Mouse (Mus musculus) liver, adult 2 months (tissue): ENCODE data around the gene Gm21972. TPM values are rescaled to one million over a fixed set of nuclear protein-coding genes. Genes with fewer than 3 reads are reported as not detected.

Experiments used
- DNase-seq: peaks from one replicate; pipeline ENCODE4 v3.0.0-alpha.2; 2011; ENCODE audit warnings: low read depth, low spot score; ENCODE audit errors: extremely low read depth
- H3K27ac ChIP-seq: fragments of 200-500 bp; replicated peaks from 2 replicates; pipeline ENCODE4 v1.5.1; 2012; ENCODE audit warnings: low read depth, mild to moderate bottlenecking, control low read depth, inconsistent platforms, low read length; ENCODE audit not compliant: insufficient read depth
- H3K27me3 ChIP-seq: fragments of 200-500 bp; 2 replicates; pipeline ENCODE4 v1.6.1; 2012; ENCODE audit warnings: mild to moderate bottlenecking, moderate library complexity, low read length, inconsistent platforms; ENCODE audit not compliant: control insufficient read depth, insufficient read depth
- H3K36me3 ChIP-seq: fragments of 200-500 bp; 2 replicates; pipeline ENCODE4 v1.6.1; 2012; ENCODE audit warnings: low read length, inconsistent platforms; ENCODE audit not compliant: control insufficient read depth, insufficient read depth
- H3K4me1 ChIP-seq: fragments of 200-500 bp; 2 replicates; pipeline ENCODE4 v1.6.1; 2011; ENCODE audit warnings: low read length; ENCODE audit not compliant: control insufficient read depth, insufficient read depth
- H3K4me3 ChIP-seq: fragments of 200-500 bp; 2 replicates; pipeline ENCODE4 v1.5.1; 2011; ENCODE audit warnings: low read depth, mild to moderate bottlenecking, control low read depth, low read length, moderate library complexity; ENCODE audit not compliant: insufficient read depth
- H3K79me2 ChIP-seq: fragments of 200-500 bp; 2 replicates; pipeline ENCODE4 v1.6.1; 2012; ENCODE audit warnings: inconsistent platforms, mild to moderate bottlenecking, low read length, moderate library complexity; ENCODE audit not compliant: control insufficient read depth, insufficient read depth
- H3K9ac ChIP-seq: fragments of 200-500 bp; 2 replicates; pipeline ENCODE4 v1.6.1; 2012; ENCODE audit warnings: low read depth, mild to moderate bottlenecking, control low read depth, inconsistent platforms, low read length
- CTCF ChIP-seq: fragments of 200-500 bp; IDR thresholded peaks from 2 replicates; pipeline ENCODE4 v1.5.1; 2011; ENCODE audit warnings: low read depth, low read length, control low read depth
- POLR2A ChIP-seq: fragments of 200-500 bp; IDR thresholded peaks from 2 replicates; pipeline ENCODE4 v1.6.1; 2011; ENCODE audit warnings: low read length, control low read depth; ENCODE audit not compliant: insufficient read depth; ENCODE audit errors: extremely low read depth
- WGBS: fragments of 180-500 bp; shearing (Covaris S2); methylation state at CpG from one replicate; pipeline ENCODE4 v1.1.7; 2018; 5-methylcytosine and 5-hydroxymethylcytosine counted together
- polyA plus RNA-seq: library from polyadenylated mRNA; depleted of rRNA; stranded (reverse); fragments of >200 nt; gene quantifications from 2 replicates; pipeline ENCODE4 v1.2.3, GENCODE M21; 2012
- total RNA-seq: library from RNA; depleted of rRNA; stranded (reverse); fragments of >200 nt; gene quantifications from 2 replicates; pipeline ENCODE4 v1.2.3, GENCODE M21; 2014

Gm21972 gene
- total and polyA plus RNA-seq, 2 experiments, result not detected

- Histone ChIP-seq H3K36me3 (peaks cover 75% of the 10 kb centered on the region), H3K27me3 (no peaks in the 10 kb centered on the region), H3K4me1 (no peaks in the 10 kb centered on the region), H3K27ac (no peak overlapping the region), H3K79me2 (no peaks in the 10 kb centered on the region), H3K4me3 (no peak overlapping the region), H3K9ac (no peak overlapping the region)
- no peak for TF ChIP-seq POLR2A
- no peak for TF ChIP-seq CTCF
- 98% methylated on average over 2 of the region's 2 CpGs for WGBS
- DNase-seq, result no peak
Observed at GRCm38 (mm10) chr1:86126036-86126435, 7.4 kb upstream of the Gm21972 start.

- peaks cover 68% of the 10 kb centered on the region for H3K36me3 ChIP-seq
Observed at GRCm38 (mm10) chr1:86135315-86135714, 1.9 kb downstream of the Gm21972 start.

GRCm38 (mm10) chr1:86141081-86141480, 7.6 kb downstream of the Gm21972 start:
- no peak for TF ChIP-seq POLR2A
- no peak for TF ChIP-seq CTCF
- no peaks in the 10 kb centered on the region for H3K79me2 ChIP-seq
- 90% methylated on average over 3 of the region's 3 CpGs for WGBS
- peaks cover 25% of the 10 kb centered on the region for H3K36me3 ChIP-seq
- H3K4me3 ChIP-seq, result no peak overlapping the region
- H3K4me1 ChIP-seq, result no peaks in the 10 kb centered on the region
- no peak overlapping the region for H3K27ac ChIP-seq
- H3K27me3 ChIP-seq, result no peaks in the 10 kb centered on the region
- no peak for DNase-seq
- no peak overlapping the region for H3K9ac ChIP-seq

More at GRCm38 (mm10) chr1:86135315-86135714, 1.9 kb downstream of the Gm21972 start:
- 95% methylated on average over 6 of the region's 6 CpGs for WGBS
- DNase-seq, result no peak
- no peaks in the 10 kb centered on the region for H3K79me2 ChIP-seq
- H3K27ac ChIP-seq, result no peak overlapping the region
- H3K9ac ChIP-seq, result no peak overlapping the region
- TF ChIP-seq CTCF (no peak), POLR2A (no peak)
- no peak overlapping the region for H3K4me3 ChIP-seq
- no peaks in the 10 kb centered on the region for H3K4me1 ChIP-seq
- H3K27me3 ChIP-seq, result no peaks in the 10 kb centered on the region

- no peak overlapping the region for H3K9ac ChIP-seq
- no peaks in the 10 kb centered on the region for H3K27me3 ChIP-seq
- no peaks in the 10 kb centered on the region for H3K79me2 ChIP-seq
- TF ChIP-seq POLR2A (no peak), CTCF (no peak)
- no peak for DNase-seq
- H3K27ac ChIP-seq, result no peak overlapping the region
- 80% methylated on average over 4 of the region's 4 CpGs for WGBS
- no peak overlapping the region for H3K4me3 ChIP-seq
- peaks cover 11% of the 10 kb centered on the region for H3K36me3 ChIP-seq
- no peaks in the 10 kb centered on the region for H3K4me1 ChIP-seq
Observed at GRCm38 (mm10) chr1:86143165-86143564, 9.7 kb downstream of the Gm21972 start.

- no peak for TF ChIP-seq POLR2A
- TF ChIP-seq CTCF, result peak; percentile 19; the same call in 1 of the 2 replicates
- Histone ChIP-seq H3K36me3 (peaks cover 6% of the 10 kb centered on the region), H3K4me1 (no peaks in the 10 kb centered on the region), H3K4me3 (no peak overlapping the region), H3K27ac (no peak overlapping the region), H3K27me3 (no peaks in the 10 kb centered on the region), H3K9ac (no peak overlapping the region), H3K79me2 (no peaks in the 10 kb centered on the region)
- DNase-seq, result no peak
- WGBS, result 79% methylated on average over 21 of the region's 21 CpGs
Observed at GRCm38 (mm10) chr1:86144001-86144944, 10.8 kb downstream of the Gm21972 start.

GRCm38 (mm10) chr1:86146293-86146692, 12.9 kb downstream of the Gm21972 start:
- no peak overlapping the region for H3K27ac ChIP-seq

More at GRCm38 (mm10) chr1:86146293-86146692, 12.9 kb downstream of the Gm21972 start:
- Histone ChIP-seq H3K79me2 (no peaks in the 10 kb centered on the region), H3K36me3 (no peaks in the 10 kb centered on the region), H3K4me3 (no peak overlapping the region), H3K27me3 (no peaks in the 10 kb centered on the region), H3K9ac (no peak overlapping the region), H3K4me1 (no peaks in the 10 kb centered on the region)
- TF ChIP-seq POLR2A, result no peak
- TF ChIP-seq CTCF, result no peak
- no peak for DNase-seq
- WGBS, result 90% methylated on average over 5 of the region's 5 CpGs
